Mouse (Mus musculus) lung, embryonic 16.5 days (tissue): ENCODE measurements around the gene Poldip3. TPM values are rescaled to one million over a fixed set of nuclear protein-coding genes. Genes with fewer than 3 reads are reported as not detected.

Source experiments
- ATAC-seq: fragments of 200-750 bp; cut with Nextera tagmentation; 2 replicates; pipeline ENCODE4 v1.8.0; 2017; ENCODE audit warnings: low read depth, mild to moderate bottlenecking, moderate library complexity
- H3K27ac ChIP-seq: fragments of 300-500 bp; sonication (generic); 2 replicates; pipeline ENCODE4 v1.5.1; 2014; ENCODE audit warnings: mild to moderate bottlenecking, control low read depth, low read length
- H3K27me3 ChIP-seq: fragments of 300-500 bp; sonication (generic); 2 replicates; pipeline ENCODE4 v1.6.1; 2014; ENCODE audit warnings: low read depth, low read length, mixed read lengths; ENCODE audit not compliant: control insufficient read depth, insufficient read depth
- H3K36me3 ChIP-seq: fragments of 300-500 bp; sonication (generic); 2 replicates; pipeline ENCODE4 v1.6.1; 2014; ENCODE audit warnings: low read length; ENCODE audit not compliant: control insufficient read depth, insufficient read depth
- H3K4me1 ChIP-seq: fragments of 300-500 bp; sonication (generic); replicated peaks from 2 replicates; pipeline ENCODE4 v1.6.1; 2014; ENCODE audit warnings: low read length, mixed read lengths; ENCODE audit not compliant: control insufficient read depth, insufficient read depth
- H3K4me2 ChIP-seq: fragments of 300-500 bp; sonication (generic); 2 replicates; pipeline ENCODE4 v1.6.1; 2014; ENCODE audit warnings: low read depth, low read length, control low read depth
- H3K4me3 ChIP-seq: fragments of 300-500 bp; sonication (generic); 2 replicates; pipeline ENCODE4 v1.5.1; 2014; ENCODE audit warnings: mild to moderate bottlenecking, low read length, control low read depth
- H3K9ac ChIP-seq: fragments of 300-500 bp; sonication (generic); 2 replicates; pipeline ENCODE4 v1.6.1; 2014; ENCODE audit warnings: low read length, control low read depth
- H3K9me3 ChIP-seq: fragments of 300-500 bp; sonication (generic); 2 replicates; pipeline ENCODE4 v1.6.1; 2016; ENCODE audit warnings: low read length; ENCODE audit not compliant: control insufficient read depth
- WGBS: fragments of 180-500 bp; shearing (Covaris S2); extraction: QIAGEN DNeasy Blood & Tissue Kit; methylation state at CpG from one replicate; pipeline ENCODE4 v1.1.7; 2014; 5-methylcytosine and 5-hydroxymethylcytosine counted together
- polyA plus RNA-seq: library from polyadenylated mRNA; unstranded; fragments of >200 nt; fragmentation: Nextera tagmentation; extraction: Ambion mirVana; gene quantifications from 2 replicates; pipeline ENCODE4 v1.2.1, GENCODE M21; 2015

The Poldip3 gene
- polyA plus RNA-seq, 1 experiment from 2014 or later: 137 TPM

DNA sequence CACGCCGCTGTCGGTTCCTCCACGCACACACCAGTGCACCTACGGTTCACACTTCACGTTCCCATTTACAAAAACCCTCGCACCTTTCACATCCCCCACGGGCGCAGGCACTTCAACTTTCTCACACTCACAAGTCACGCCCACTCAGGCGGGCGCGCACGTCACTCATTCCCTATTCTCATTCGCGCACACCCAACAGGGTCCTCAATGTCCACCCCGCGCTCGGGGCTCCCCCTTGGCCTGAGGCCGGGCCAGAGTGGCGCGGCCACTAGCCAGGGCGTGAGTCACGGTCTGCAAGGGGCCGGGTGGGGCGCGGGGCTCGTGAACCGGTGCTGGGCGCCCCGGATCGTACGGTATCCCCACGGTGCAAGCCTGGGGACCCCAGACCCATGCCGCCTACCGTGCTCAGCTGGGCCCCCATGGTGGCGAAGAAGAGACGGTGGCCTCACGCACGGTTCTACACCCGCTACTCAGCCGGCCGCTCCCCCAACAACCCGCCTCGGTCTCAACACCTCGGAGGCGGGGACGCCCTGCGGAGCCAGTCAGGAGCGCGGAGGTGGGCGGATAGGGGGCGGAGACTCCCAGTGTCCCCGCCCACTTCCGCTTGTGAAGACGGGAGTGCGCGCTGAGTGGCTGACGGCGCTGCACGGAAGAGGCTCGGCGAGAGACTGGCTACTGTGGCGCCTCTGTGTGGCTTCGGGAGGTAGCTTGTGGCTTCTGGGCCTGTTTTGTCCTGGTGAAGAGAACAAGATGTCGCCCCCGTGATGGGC lies 22.7 kb upstream of the Poldip3 start:
- no peaks in the 10 kb centered on the region for H3K36me3 ChIP-seq
- no peaks in the 10 kb centered on the region for H3K27me3 ChIP-seq
- ATAC-seq: peak; percentile 97
- H3K4me2 ChIP-seq: peak overlapping the region; percentile 92
- H3K4me3 ChIP-seq: peak overlapping the region; percentile 97
- H3K9me3 ChIP-seq: no peaks in the 10 kb centered on the region
- H3K4me1 ChIP-seq: peaks cover 44% of the 10 kb centered on the region
- under 1% methylated on average over 67 of the region's 67 CpGs for WGBS
- H3K27ac ChIP-seq: peak overlapping the region; percentile 82
- H3K9ac ChIP-seq: peak overlapping the region; percentile 86

GRCm38 (mm10) chr15:83170956-83171659 lies 21.9 kb upstream of the Poldip3 start:
- Histone ChIP-seq H3K27me3 (no peaks in the 10 kb centered on the region), H3K9ac (peak overlapping the region; percentile 86), H3K4me1 (peaks cover 52% of the 10 kb centered on the region), H3K27ac (peak overlapping the region; percentile 80), H3K36me3 (no peaks in the 10 kb centered on the region), H3K9me3 (no peaks in the 10 kb centered on the region), H3K4me2 (peak overlapping the region; percentile 92), H3K4me3 (peak overlapping the region; percentile 97)
- 31% methylated on average over 8 of the region's 8 CpGs for WGBS
- ATAC-seq: no peak

GRCm38 (mm10) chr15:83169772-83170722 lies 20.9 kb upstream of the Poldip3 start:
- 66% methylated on average over 8 of the region's 8 CpGs for WGBS
- no peak overlapping the region for H3K4me3 ChIP-seq
- H3K9ac ChIP-seq: peak overlapping the region; percentile 40
- H3K27me3 ChIP-seq: no peaks in the 10 kb centered on the region
- H3K36me3 ChIP-seq: no peaks in the 10 kb centered on the region
- H3K4me2 ChIP-seq: peak overlapping the region; percentile 18; the same call in 1 of the 2 replicates
- H3K4me1 ChIP-seq: peaks cover 60% of the 10 kb centered on the region
- ATAC-seq: no peak
- no peaks in the 10 kb centered on the region for H3K9me3 ChIP-seq
- peak overlapping the region; percentile 50 for H3K27ac ChIP-seq

- no peak overlapping the region for H3K4me3 ChIP-seq
- peak overlapping the region; percentile 50 for H3K27ac ChIP-seq
- no peak for ATAC-seq
- H3K9me3 ChIP-seq: no peaks in the 10 kb centered on the region
- H3K4me2 ChIP-seq: peak overlapping the region; percentile 18; the same call in 1 of the 2 replicates
- WGBS: 58% methylated on average over 7 of the region's 7 CpGs
- H3K4me1 ChIP-seq: peaks cover 65% of the 10 kb centered on the region
- H3K36me3 ChIP-seq: no peaks in the 10 kb centered on the region
- H3K9ac ChIP-seq: peak overlapping the region; percentile 40
- no peaks in the 10 kb centered on the region for H3K27me3 ChIP-seq
Measured at GRCm38 (mm10) chr15:83168875-83169771, 19.9 kb upstream of the Poldip3 start.

DNA sequence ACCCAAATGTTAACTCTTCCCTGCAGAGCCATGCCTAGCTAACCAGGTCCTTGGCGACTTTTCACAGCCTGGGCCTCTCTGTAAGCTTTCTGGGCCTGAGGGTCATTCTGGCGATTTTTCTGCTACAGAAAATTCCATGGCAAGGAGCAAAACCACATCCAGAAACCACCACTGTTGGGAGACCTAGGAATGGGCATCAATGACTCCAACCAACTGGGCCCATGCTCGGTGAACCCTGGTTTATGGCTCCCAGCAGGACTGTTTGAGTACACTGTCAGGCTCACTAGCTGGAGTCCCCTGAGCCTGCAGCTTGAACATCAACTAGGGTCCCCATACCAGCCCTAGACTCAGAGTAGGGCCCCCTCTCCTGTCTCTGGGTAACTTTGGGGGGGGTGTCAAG lies 19.1 kb upstream of the Poldip3 start:
- Histone ChIP-seq H3K4me1 (peaks cover 65% of the 10 kb centered on the region), H3K9me3 (no peaks in the 10 kb centered on the region), H3K4me2 (no peak overlapping the region), H3K27me3 (no peaks in the 10 kb centered on the region), H3K4me3 (no peak overlapping the region), H3K9ac (no peak overlapping the region), H3K27ac (peak overlapping the region; percentile 84), H3K36me3 (no peaks in the 10 kb centered on the region)
- no peak for ATAC-seq
- 76% methylated on average over 3 of the region's 3 CpGs for WGBS

DNA sequence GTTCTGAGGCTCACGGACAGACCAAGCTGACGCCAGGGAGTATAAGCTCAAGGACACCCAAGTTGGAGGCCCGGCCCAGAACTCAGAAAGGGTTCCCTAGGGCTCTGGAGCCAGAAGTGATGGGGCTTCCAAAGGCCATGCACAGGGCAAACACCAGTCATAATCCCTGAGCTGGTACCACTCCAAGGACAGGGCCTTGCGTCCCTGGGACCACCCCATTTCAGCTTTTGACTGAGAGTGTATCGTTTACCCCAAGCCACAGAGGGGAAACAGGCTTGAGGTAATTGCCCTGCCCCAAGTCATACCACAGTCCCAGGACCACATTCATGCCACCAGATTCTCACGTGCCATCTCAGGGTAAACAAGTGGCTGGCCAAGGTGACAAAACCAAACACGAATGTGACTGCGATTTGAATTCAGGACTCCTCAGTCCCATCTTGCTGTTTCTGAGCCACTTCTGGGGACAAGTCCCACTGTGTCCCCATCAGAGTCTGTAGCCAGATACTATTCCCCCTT lies 18.4 kb upstream of the Poldip3 start:
- ATAC-seq: no peak
- Histone ChIP-seq H3K4me1 (peaks cover 59% of the 10 kb centered on the region), H3K9me3 (no peaks in the 10 kb centered on the region), H3K27ac (peak overlapping the region; percentile 84), H3K36me3 (no peaks in the 10 kb centered on the region), H3K9ac (no peak overlapping the region), H3K4me2 (no peak overlapping the region), H3K27me3 (no peaks in the 10 kb centered on the region), H3K4me3 (no peak overlapping the region)
- 71% methylated on average over 8 of the region's 8 CpGs for WGBS

DNA sequence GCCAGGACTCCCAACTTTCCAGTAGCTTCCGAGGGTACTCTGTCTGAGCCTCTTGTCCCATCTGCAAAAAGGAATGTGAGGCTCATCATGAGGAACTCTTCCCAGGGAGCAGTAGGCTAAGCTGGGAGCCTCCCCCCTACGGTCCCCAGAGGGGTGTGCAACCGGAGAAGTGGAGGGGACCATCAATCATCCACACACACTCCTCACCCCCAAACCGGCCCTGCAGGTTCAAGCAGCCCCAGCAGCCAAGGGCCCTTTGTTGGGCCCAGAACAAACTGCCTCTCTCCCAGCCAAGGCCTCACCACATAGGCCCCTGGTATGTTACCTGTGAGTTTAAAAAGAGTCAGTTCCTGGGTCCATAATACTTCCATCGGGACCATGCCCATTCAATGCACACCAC lies 17.9 kb upstream of the Poldip3 start:
- peak; percentile 22 for ATAC-seq
- H3K4me2 ChIP-seq: no peak overlapping the region
- H3K27me3 ChIP-seq: no peaks in the 10 kb centered on the region
- no peaks in the 10 kb centered on the region for H3K36me3 ChIP-seq
- no peak overlapping the region; the same call in none of the 2 replicates for H3K9ac ChIP-seq
- peaks cover 57% of the 10 kb centered on the region for H3K4me1 ChIP-seq
- no peaks in the 10 kb centered on the region for H3K9me3 ChIP-seq
- 42% methylated on average over 5 of the region's 5 CpGs for WGBS
- H3K27ac ChIP-seq: peak overlapping the region; percentile 84
- H3K4me3 ChIP-seq: no peak overlapping the region

DNA sequence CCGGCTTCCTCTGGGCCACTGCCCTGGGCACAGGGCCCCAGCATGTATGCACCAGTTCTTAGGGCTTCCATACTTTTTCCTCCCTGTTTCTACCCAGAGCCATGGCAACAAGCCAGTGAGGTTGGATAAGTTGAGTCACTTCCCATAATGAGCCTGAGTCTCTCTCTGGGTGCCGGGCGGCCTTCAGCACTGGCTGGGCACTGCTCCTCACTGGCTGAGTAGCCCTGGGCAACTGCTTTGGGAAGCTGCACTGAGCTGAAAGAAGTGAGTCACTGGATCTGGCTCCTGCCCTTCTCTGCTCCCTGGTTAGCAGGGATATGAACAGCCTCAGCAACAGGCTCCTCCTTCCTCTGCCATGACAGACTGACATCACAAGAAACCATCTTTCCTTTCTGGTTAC lies 17.5 kb upstream of the Poldip3 start:
- Histone ChIP-seq H3K4me2 (no peak overlapping the region), H3K36me3 (0 out of 2 replicates have a peak, but pooled peaks cover 2% of the 10 kb centered on the region), H3K9me3 (no peaks in the 10 kb centered on the region), H3K4me3 (no peak overlapping the region), H3K27ac (peak overlapping the region; percentile 84), H3K4me1 (peaks cover 57% of the 10 kb centered on the region), H3K27me3 (no peaks in the 10 kb centered on the region), H3K9ac (no peak overlapping the region; the same call in 1 of the 2 replicates)
- ATAC-seq: no peak
- 54% methylated on average over 3 of the region's 3 CpGs for WGBS
